Mouse (Mus musculus): ENCODE data around the gene Ppargc1a.

The Ppargc1a gene

GRCm38 (mm10) chr5:51416377-51416776 lies 151.1 kb downstream of the Ppargc1a start:
- DNase-seq (ENCODE audit: low read depth, low spot score) = no peak

- DNase-seq (ENCODE audit: low read depth, low spot score) = no peak
These were observed 152.1 kb downstream of the Ppargc1a start for GRCm38 (mm10) chr5:51415456-51415855.

- no peak for DNase-seq (ENCODE audit: low read depth, low spot score)
These were observed 155.0 kb downstream of the Ppargc1a start for GRCm38 (mm10) chr5:51412303-51413117.

- DNase-seq (ENCODE audit: low read depth, low spot score) = no peak
These were observed 157.5 kb downstream of the Ppargc1a start for GRCm38 (mm10) chr5:51410006-51410405.

- DNase-seq (ENCODE audit: low read depth, low spot score) = no peak
These were observed 161.1 kb downstream of the Ppargc1a start for GRCm38 (mm10) chr5:51406406-51406805.

Measured in 3T3-L1 (cell line).